Mouse (Mus musculus): ENCODE data around the gene Sppl2b. TPM values are rescaled to one million over a fixed set of nuclear protein-coding genes. Genes with fewer than 3 reads are reported as not detected.
A peak's percentile ranks its signal among the peaks of the same experiment; 100 is the strongest.
"Not testable (repeated sequence)": the region's sequence is repeated elsewhere in the genome, so short reads cannot be mapped to it uniquely, and the experiment has no call there.

Gene Sppl2b
- polyA plus RNA-seq (2015; fragmentation: Nextera tagmentation; extraction: Ambion mirVana) = 26.8 and 27.7 TPM in 2 replicates

DNA sequence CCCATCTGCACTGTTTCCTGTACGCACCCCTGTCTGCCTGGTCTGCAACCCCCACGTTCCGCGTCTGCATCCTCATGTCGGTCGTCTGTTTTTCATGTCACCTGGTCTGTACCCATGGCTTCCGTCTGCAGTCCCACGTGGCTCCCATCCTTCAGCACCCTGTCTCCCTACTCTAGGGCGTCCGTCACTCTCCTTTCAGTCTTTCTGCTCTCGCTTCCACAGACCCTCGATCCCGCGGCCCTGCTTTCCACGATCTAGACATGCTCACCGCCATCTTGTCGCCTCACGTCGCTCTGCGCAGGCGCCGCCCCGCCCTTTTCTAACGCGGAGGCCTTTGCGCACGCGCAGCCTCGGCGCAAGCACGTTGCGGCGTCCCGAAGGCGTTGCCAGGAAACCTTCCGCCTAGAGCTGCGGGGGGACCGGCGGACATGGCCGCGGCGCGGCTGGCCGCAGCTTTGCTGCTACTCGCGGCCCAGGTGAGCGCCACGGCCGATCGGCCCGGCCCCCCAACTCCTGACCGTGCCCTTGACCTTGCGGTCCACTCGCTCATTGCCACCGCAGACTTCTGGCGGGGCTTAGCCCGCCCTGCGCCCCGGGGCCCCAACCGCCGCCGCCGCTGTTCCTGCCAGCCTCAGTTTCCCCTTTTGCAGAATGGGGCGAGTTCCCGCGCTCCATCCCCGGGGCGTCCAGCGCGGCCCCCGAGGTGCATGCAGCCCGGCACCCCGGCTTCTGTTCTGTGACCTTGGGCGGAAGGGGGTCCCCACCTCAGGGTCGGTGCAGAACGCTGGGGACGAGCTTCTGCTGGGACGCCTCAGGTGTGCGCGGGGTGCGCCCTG is at the start of gene Sppl2b, which contains the start of gene Lsm7:
TSS of gene Sppl2b (plus strand) at position 363 of the 836 bp plus-strand sequence.
TSS of gene Lsm7 (minus strand) at position 297 of the 836 bp plus-strand sequence.
- peak; percentile 97 for DNase-seq (ENCODE audit: low spot score)

DNA sequence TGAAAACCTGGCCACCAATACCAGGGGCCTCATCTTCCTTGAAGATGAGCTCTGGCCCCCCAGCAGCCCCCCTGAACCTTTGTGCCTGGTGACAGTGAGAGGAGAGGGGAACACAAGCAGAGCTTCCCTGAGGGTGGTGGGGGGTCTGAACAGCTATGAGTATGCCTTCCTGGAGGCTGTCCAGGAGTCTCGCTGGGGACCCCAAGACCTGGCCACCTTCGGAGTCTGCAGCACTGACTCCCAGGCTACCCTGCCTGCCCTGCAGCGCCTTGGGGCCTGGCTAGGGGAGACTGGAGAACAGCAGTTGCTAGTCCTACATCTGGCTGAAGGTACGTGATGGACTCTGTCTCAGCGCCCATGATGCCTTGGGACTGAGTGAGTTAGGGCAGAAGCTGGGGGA is 49.8 kb upstream of the Sppl2b start:
- no peak for DNase-seq (ENCODE audit: low spot score)

- DNase-seq (ENCODE audit: low spot score) = peak; percentile 61
Measured at GRCm38 (mm10) chr10:80805925-80806324, 49.1 kb upstream of the Sppl2b start.

DNA sequence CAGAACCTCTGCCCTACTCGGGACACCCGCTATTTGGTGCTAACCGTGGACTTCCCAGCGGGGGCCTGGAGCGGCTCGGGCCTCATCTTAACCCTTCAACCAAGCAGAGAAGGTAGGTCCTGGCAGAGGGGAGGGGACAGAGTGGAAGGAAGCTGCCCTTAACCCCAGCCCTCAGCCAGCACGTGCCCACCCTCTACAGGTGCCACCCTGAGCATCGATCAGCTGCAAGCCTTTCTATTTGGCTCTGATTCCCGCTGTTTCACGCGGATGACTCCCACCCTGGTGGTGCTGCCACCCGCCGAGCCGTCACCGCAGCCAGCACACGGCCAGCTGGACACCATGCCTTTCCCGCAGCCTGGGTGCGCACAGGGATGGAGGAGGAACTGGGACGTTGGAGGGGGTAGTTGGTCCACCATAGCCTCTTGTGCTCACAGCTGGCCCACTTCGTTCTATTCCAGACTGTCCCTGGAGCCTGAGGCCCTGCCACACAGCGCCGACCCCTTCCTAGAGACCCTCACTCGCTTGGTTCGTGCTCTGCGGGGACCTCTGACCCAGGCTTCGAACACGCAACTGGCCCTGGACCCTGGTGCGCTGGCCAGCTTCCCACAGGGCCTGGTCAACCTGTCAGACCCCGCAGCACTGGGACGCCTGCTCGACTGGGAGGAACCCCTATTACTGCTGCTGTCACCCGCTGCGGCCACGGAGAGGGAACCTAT is 48.6 kb upstream of the Sppl2b start:
- DNase-seq (ENCODE audit: low spot score) = no peak

- DNase-seq (ENCODE audit: low spot score) = peak; percentile 36
Measured at GRCm38 (mm10) chr10:80807057-80807627, 47.9 kb upstream of the Sppl2b start.

- no peak for DNase-seq (ENCODE audit: low spot score)
Measured at GRCm38 (mm10) chr10:80808099-80808984, 46.7 kb upstream of the Sppl2b start.

DNA sequence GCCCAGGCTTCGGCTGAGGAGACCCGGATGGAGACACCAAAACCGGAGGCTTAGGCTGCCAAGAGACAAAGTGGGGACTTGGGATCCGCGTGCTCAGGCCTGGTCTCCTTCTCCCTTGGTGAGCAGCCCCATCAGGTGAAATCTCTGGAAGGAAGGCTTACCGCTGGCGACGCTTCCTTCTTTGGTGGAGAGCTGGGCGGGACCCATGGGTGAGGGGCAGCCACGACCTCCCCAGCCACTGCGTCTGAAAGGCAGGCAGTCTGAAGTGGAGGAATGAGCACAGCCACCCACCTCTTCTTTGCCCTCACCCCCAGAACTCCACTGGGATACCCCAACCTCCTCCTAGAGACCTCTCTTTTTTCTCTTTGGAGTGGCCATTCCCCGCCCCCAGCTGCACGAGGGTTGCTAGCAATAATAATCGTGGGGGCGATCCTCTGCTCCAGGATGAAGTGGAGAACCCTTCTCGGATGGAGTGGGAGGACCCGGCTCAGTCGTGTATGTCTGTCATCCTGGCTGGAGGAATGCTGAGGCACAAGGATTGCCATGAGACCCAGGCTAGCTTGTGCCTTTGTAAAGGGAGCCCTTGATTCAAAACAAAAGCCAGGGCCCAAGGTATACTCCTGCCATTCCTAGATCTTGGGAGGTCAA is 46.0 kb upstream of the Sppl2b start:
- DNase-seq (ENCODE audit: low spot score) = no peak

DNA sequence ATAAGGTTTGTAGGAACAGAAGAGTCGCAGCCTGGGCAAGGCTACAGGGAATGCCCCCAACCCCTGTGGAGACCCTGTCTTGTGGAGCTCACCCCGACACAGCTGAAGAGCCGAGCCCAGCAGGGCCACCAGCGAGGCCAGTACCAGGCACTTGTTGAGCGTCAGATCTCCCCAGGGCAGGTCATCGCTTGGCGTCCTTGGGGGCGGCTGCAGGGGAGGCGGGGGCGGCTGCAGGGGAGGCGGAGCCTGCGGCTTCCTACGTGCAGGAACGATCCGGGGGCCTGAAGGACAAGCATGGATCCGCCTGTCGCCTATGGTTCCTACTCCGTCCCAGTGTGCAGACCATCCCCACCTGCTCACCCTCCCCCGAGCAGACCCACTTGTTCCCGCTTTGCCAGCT is 45.0 kb upstream of the Sppl2b start:
- no peak for DNase-seq (ENCODE audit: low spot score)

GRCm38 (mm10) chr10:80812391-80813041 is 42.6 kb upstream of the Sppl2b start:
- no peak for DNase-seq (ENCODE audit: low spot score)

DNA sequence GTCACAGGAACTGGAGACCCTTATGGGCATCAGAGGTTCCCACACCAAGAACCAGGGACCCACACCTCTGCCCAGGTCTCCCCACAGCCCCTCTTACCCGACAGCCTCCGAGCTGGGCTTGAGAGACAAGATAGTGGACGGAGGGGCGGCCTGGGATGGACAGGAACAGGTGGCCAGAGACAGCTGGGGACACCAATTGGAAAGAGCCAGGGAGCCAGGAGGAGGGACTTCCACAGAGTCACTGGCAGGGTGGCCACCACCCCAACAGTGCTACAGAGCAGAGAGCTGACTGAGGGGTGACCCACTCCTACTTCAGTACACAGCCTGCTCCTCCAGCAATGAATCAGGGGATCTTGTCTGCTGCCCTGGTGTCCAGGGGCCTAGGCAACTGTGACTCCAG is 41.7 kb upstream of the Sppl2b start, which contains the start of gene Jsrp1:
TSS of gene Jsrp1 (minus strand) at position 133 of the 400 bp plus-strand sequence.
- DNase-seq (ENCODE audit: low spot score) = no peak

DNA sequence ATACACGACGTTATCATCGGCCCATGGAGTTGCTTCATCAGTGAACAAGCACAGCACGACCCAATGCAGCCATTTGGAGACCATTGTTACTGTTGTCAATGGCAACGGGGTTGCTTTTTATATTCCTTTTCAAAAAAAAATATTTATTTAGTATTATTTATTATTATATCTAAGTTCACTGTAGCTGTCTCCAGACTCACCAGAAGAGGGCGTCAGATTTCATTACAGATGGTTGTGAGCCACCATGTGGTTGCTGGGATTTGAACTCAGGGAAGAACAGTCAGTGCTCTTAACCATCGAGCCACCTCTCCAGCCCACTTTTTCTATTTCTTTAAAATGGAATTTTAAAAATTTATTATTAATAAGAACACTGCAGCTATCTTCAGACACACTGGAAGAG is 40.3 kb upstream of the Sppl2b start:
- no peak for DNase-seq (ENCODE audit: low spot score)

DNA sequence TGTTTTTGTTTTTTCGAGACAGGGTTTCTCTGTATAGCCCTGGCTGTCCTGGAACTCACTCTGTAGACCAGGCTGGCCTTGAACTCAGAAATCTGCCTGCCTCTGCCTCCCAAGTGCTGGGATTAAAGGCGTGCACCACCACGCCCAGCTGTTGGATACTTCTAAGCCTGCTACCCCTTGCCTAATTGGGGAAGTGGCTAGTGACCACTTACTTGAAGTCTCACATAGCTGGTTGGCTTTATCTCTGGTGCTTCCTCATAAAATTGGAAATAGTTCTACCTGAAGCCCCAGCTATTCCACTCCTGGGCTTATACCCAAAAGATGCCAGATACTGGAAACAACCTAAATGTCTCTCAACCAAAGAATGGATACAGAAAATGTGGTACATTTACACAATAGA is 38.8 kb upstream of the Sppl2b start:
- DNase-seq (ENCODE audit: low spot score) = not testable (repeated sequence)

- DNase-seq (ENCODE audit: low spot score) = no peak
Measured at GRCm38 (mm10) chr10:80817164-80817563, 37.9 kb upstream of the Sppl2b start.

- DNase-seq (ENCODE audit: low spot score) = not testable (repeated sequence)
Measured at GRCm38 (mm10) chr10:80817955-80818354, 37.1 kb upstream of the Sppl2b start.

- no peak for DNase-seq (ENCODE audit: low spot score)
Measured at GRCm38 (mm10) chr10:80818599-80819281, 36.3 kb upstream of the Sppl2b start.

DNA sequence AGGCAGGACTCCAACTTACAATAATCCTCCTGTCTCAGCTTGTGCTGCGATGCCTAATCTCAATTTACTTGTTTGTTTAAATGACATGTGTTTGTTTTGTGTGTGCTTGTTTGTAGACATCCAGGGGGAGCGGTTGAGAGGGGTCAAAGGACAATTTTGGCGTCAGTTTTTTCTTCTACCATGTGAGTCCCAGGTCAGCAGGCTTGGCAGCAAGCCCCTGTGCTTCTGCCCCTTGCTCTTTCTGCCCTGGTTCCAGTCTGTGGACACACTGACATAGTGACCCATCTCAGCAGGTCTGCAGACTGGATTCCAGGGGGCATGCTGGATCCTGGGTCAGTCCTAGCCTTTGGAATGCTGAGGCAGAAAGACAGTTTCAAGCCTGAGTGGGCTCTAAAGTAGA is 35.7 kb upstream of the Sppl2b start:
- DNase-seq (ENCODE audit: low spot score) = no peak

- peak; percentile 40 for DNase-seq (ENCODE audit: low spot score)
Measured at GRCm38 (mm10) chr10:80821991-80822390, 33.1 kb upstream of the Sppl2b start.

- DNase-seq (ENCODE audit: low spot score) = no peak
Measured at GRCm38 (mm10) chr10:80822528-80822927, 32.5 kb upstream of the Sppl2b start.

DNA sequence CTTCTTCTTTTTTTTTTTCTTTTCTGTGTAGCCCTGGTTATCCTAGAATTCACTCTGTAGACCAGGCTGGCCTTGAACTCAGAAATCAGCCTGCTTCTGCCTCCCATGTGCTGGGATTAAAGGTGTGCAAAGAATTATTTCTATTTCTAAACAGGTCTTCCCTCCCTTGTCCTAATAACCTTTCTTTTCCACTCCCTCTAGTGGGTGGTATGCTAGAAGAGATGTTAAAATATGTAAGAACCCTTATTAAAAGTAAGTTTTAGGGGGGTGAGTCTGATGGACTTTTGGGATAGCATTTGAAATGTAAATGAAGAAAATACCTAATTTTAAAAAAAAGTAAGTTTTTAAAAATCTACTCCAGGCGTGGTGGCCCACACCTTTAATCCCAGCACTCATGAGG is 31.8 kb upstream of the Sppl2b start:
- DNase-seq (ENCODE audit: low spot score) = no peak

All from thymus, postnatal 0 days (tissue).